Mouse (Mus musculus) thymus, postnatal 36 days (tissue): ENCODE measurements around the gene Rpgr.

ENCODE experiments used
- DNase-seq, 2 experiments: peaks; one replicate each; pipeline ENCODE4 v3.0.0; 2022; ENCODE audit warnings: mixed read lengths in 2 of 2

Rpgr gene

GRCm38 (mm10) chrX:10070689-10071088 is 146.0 kb downstream of the Rpgr start:
- DNase-seq: no peak

GRCm38 (mm10) chrX:10069405-10069804 is 147.3 kb downstream of the Rpgr start:
- DNase-seq: no peak

DNA sequence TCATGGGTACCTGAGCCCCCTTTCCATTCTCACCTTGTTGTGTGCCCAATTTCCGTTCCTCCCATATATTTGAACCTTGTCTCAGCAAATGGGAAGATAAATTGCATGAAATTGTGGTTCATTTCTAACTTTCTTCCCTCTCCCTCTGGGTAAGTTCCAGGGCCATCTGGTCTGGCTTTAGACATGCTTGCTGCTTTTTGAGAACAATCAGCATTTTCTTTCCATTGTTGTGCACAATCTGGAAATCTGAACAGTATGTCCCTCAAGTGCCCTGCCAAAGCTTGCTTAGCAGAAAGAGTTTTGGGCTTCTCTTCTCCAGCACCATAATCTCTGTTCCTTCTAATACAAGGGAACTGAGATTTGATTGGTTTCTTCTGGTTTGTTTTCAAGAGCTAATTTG is 152.9 kb downstream of the Rpgr start:
- DNase-seq: no peak

GRCm38 (mm10) chrX:10063361-10063760 is 153.4 kb downstream of the Rpgr start:
- DNase-seq: no peak

DNA sequence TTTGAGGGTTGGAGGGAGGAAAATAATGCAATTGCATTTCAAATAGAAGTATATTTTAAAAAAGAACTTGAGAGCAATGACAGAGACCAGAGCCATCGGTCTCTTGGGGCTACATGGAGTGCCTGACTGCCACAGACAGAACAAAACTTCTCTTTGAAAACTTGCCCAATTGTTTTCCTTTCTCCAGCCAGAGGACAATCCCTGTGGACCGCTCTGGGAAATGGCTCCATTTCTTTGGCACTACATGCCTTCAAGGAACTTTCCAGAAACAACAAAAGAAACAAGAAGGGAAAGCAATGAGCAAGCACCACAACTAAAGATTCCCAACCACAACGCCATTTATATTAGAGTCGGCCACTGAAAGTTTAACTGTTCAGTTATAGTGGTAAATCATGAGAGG is 154.5 kb downstream of the Rpgr start:
- DNase-seq: no peak

DNA sequence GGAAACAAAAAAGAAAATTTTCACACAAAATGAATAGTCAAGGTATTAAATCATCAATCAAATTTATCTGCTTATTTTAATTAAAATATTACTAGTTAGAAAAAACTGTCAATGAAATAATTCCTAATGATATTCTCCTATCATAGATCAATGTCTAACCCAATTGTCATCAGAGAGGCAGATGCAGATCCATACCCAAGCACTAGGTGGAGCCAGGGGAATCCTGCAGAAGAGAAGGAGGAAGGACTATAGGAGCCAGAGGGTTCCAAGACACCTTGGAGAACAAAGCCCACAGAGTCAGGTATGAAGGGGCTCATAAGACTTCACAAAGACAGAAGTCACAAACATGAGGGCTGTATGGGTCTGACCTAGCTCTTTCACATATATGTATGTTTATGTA is 182.1 kb downstream of the Rpgr start:
- DNase-seq: no peak
